Comparison of ENCODE assay signal across 22 mouse cellular contexts in genomic region chr5:128841541-128841940, GRCm38 (mm10).
DNase-seq lines count a peak whose midpoint lies in the region; ATAC-seq lines count a peak whose summit lies in the region.
"Had no signal": no experiment of that assay in that cellular context is flagged by ENCODE, and none has a peak within 500 bp of the region (broad histone marks: within the 10 kb centered on the region; RNA-seq: fewer than 3 reads in every experiment).

No protein-coding gene starts in this region.

- no peak for ATAC-seq in neural tube, embryonic 15.5 days (ENCODE audit: low FRiP score)
- ATAC-seq: activated CD4-positive, CD25-positive, alpha-beta regulatory T cell, adult 4 months; hindbrain, postnatal 0 days; Patski had no signal

- DNase-seq in frontal cortex, adult 2 months (ENCODE audit: extremely low spot score in 1 of 2, low spot score in 1 of 2) = peak; percentile 66 to 76
- DNase-seq in layer of hippocampus, adult 11-12 months (ENCODE audit: low spot score) = peak; percentile 83
- peak; percentile 56 for DNase-seq in layer of hippocampus, postnatal 25 days (ENCODE audit: extremely low spot score in 1 of 2, low spot score in 1 of 2)
- peak; percentile 71 to 81 for DNase-seq in right cerebral cortex, postnatal 10 days (ENCODE audit: low spot score in 2 of 2)
- no peak for DNase-seq in cerebellum, postnatal 14 days
- DNase-seq in kidney, postnatal 25 days = no peak
- DNase-seq: cerebellum, postnatal 10 days; embryo, embryonic 11 days; heart, postnatal 36 days; kidney, adult 18-20 months; kidney, postnatal 10 days; liver, embryonic 13.5 days; thymus, adult 18-20 months had no signal

- H3K4me3 ChIP-seq in neural tube, embryonic 15.5 days (replicated peaks) = no peak overlapping the region
- H3K4me3 ChIP-seq: embryonic facial prominence, embryonic 15.5 days; heart, embryonic 13.5 days; liver, embryonic 13.5 days; lung, embryonic 15.5 days; midbrain, embryonic 13.5 days had no signal

- H3K27ac ChIP-seq in neural tube, embryonic 15.5 days (replicated peaks) = no peak overlapping the region
- H3K27ac ChIP-seq: embryonic facial prominence, embryonic 15.5 days; heart, embryonic 13.5 days; hindbrain, postnatal 0 days; liver, embryonic 13.5 days; lung, embryonic 15.5 days; macrophage; midbrain, embryonic 13.5 days had no signal

- peaks cover 17% of the 10 kb centered on the region for H3K4me1 ChIP-seq in neural tube, embryonic 15.5 days
- H3K4me1 ChIP-seq: embryonic facial prominence, embryonic 15.5 days; heart, embryonic 13.5 days; liver, embryonic 13.5 days; lung, embryonic 15.5 days had no signal

- H3K4me2 ChIP-seq in neural tube, embryonic 15.5 days = no peak overlapping the region
- H3K4me2 ChIP-seq: embryonic facial prominence, embryonic 15.5 days; heart, embryonic 13.5 days; liver, embryonic 13.5 days; lung, embryonic 15.5 days; midbrain, embryonic 13.5 days had no signal

- H3K27me3 ChIP-seq in neural tube, embryonic 15.5 days (replicated peaks) = no peaks in the 10 kb centered on the region
- H3K27me3 ChIP-seq: embryonic facial prominence, embryonic 15.5 days; heart, embryonic 13.5 days; liver, embryonic 13.5 days; lung, embryonic 15.5 days; midbrain, embryonic 13.5 days; Patski had no signal

- no peak overlapping the region for H3K9ac ChIP-seq in neural tube, embryonic 15.5 days (replicated peaks)
- H3K9ac ChIP-seq: embryonic facial prominence, embryonic 15.5 days; heart, embryonic 13.5 days; liver, embryonic 13.5 days; lung, embryonic 15.5 days had no signal

- peaks cover 10% of the 10 kb centered on the region for H3K36me3 ChIP-seq in neural tube, embryonic 15.5 days
- H3K36me3 ChIP-seq: embryonic facial prominence, embryonic 15.5 days; heart, embryonic 13.5 days; liver, embryonic 13.5 days; lung, embryonic 15.5 days had no signal

- H3K9me3 ChIP-seq in neural tube, embryonic 15.5 days (replicated peaks) = no peaks in the 10 kb centered on the region
- H3K9me3 ChIP-seq: embryonic facial prominence, embryonic 15.5 days; lung, embryonic 15.5 days had no signal

- WGBS in neural tube, embryonic 15.5 days = 62% methylated on average over 4 of the region's 4 CpGs

Comparison
In these comparisons a context has a peak if more than half of its experiments do, and no peak if none do; other contexts are left out.
1. DNase-seq: peak in frontal cortex, adult 2 months (2 of 2), layer of hippocampus, adult 11-12 months (single experiment), layer of hippocampus, postnatal 25 days (2 of 2) and right cerebral cortex, postnatal 10 days (2 of 2); none in cerebellum, postnatal 14 days (0 of 2) and kidney, postnatal 25 days (0 of 2).